Mouse (Mus musculus) heart, adult 2 months (tissue): Measurements from ENCODE around the gene Ssh1. TPM values are rescaled to one million over a fixed set of nuclear protein-coding genes. Genes with fewer than 3 reads are reported as not detected.
A peak's percentile ranks its signal among the peaks of the same experiment; 100 is the strongest.

Source experiments
- DNase-seq, 2 experiments: peaks; one replicate each; pipeline ENCODE4 v3.0.0; 2021
- H3K27ac ChIP-seq: fragments of 200-600 bp; 2 replicates; pipeline ENCODE4 v1.8.1; 2022
- H3K27me3 ChIP-seq: fragments of 200-500 bp; 2 replicates; pipeline ENCODE4 v1.6.1; 2012; ENCODE audit warnings: mild to moderate bottlenecking, low read length, inconsistent platforms, mixed read lengths; ENCODE audit not compliant: control insufficient read depth, insufficient read depth
- H3K36me3 ChIP-seq: fragments of 200-500 bp; 2 replicates; pipeline ENCODE4 v1.6.1; 2012; ENCODE audit warnings: low read length, inconsistent platforms; ENCODE audit not compliant: control insufficient read depth, insufficient read depth
- H3K4me1 ChIP-seq: fragments of 200-500 bp; 2 replicates; pipeline ENCODE4 v1.6.1; 2011; ENCODE audit warnings: low read length; ENCODE audit not compliant: control insufficient read depth, insufficient read depth
- H3K4me3 ChIP-seq: fragments of 200-600 bp; 2 replicates; pipeline ENCODE4 v1.8.1; 2022
- H3K79me2 ChIP-seq: fragments of 200-500 bp; replicated peaks from 2 replicates; pipeline ENCODE4 v1.6.1; 2012; ENCODE audit warnings: mild to moderate bottlenecking, inconsistent platforms, low read length, moderate library complexity, mixed read lengths; ENCODE audit not compliant: control insufficient read depth, insufficient read depth
- H3K9ac ChIP-seq: fragments of 200-500 bp; 2 replicates; pipeline ENCODE4 v1.6.1; 2012; ENCODE audit warnings: low read depth, mild to moderate bottlenecking, control low read depth, inconsistent platforms, low read length, mixed read lengths
- CTCF ChIP-seq: fragments of 200-600 bp; IDR thresholded peaks from 2 replicates; pipeline ENCODE4 v1.8.1; 2022; ENCODE audit warnings: antibody characterized with exemption, mild to moderate bottlenecking, moderate library complexity
- EP300 ChIP-seq: fragments of 200-500 bp; IDR thresholded peaks from 2 replicates; pipeline ENCODE4 v1.6.1; 2011; ENCODE audit warnings: low read depth, low read length, control low read depth; ENCODE audit not compliant: insufficient read depth
- POLR2A ChIP-seq: fragments of 200-500 bp; IDR thresholded peaks from 2 replicates; pipeline ENCODE4 v1.6.1; 2011; ENCODE audit warnings: mild to moderate bottlenecking, low read depth, low read length, control low read depth; ENCODE audit not compliant: insufficient read depth
- WGBS: fragments of 180-500 bp; shearing (Covaris S2); methylation state at CpG from one replicate; pipeline ENCODE4 v1.1.7; 2018; 5-methylcytosine and 5-hydroxymethylcytosine counted together
- intact Hi-C: fragments of 180-260 bp; cut with DNase I; formaldehyde crosslinking; loops from one replicate; pipeline ENCODE4 v1.15.1; 2025
- polyA plus RNA-seq: library from polyadenylated mRNA; depleted of rRNA; stranded (reverse); fragments of >200 nt; gene quantifications from 2 replicates; pipeline ENCODE4 v1.2.3, GENCODE M21; 2012
- total RNA-seq, 2 experiments: library from RNA; stranded (reverse); gene quantifications; 2 replicates each; pipeline ENCODE4 v1.2.3; 2021

Gene Ssh1
- total and polyA plus RNA-seq, 3 experiments = 7.4 to 15.2 (median 13.4) TPM

GRCm38 (mm10) chr5:113975538-113976215, 18.0 kb downstream of the Ssh1 start:
- peak overlapping the region; percentile 94 for H3K27ac ChIP-seq
- TF ChIP-seq EP300 = peak; percentile 70; the same call in 1 of the 2 replicates
- TF ChIP-seq POLR2A = no peak
- no peak overlapping the region for H3K4me3 ChIP-seq
- intact Hi-C loops = loop anchor here (1.0 to 2.0 kb wide), 2 partner anchors 11 to 17 kb away; partner anchors contain the start of gene Ssh1
- H3K9ac ChIP-seq = no peak overlapping the region
- WGBS = 19% methylated on average over 9 of the region's 9 CpGs
- H3K27me3 ChIP-seq = no peaks in the 10 kb centered on the region
- H3K36me3 ChIP-seq = peaks cover 2% of the 10 kb centered on the region; the same call in 1 of the 2 replicates
- H3K79me2 ChIP-seq = peaks cover 3% of the 10 kb centered on the region; the same call in 1 of the 2 replicates
- peak; percentile 83 to 86 for DNase-seq
- H3K4me1 ChIP-seq = peaks cover 40% of the 10 kb centered on the region

- intact Hi-C loops = loop anchor here (2.0 kb wide), 1 partner anchor 18 kb away; the partner anchor contains the start of gene Ssh1
- TF ChIP-seq CTCF (no peak), EP300 (no peak), POLR2A (no peak)
- peak overlapping the region; percentile 34 for H3K9ac ChIP-seq
- H3K27ac ChIP-seq = peak overlapping the region; percentile 94
- H3K4me3 ChIP-seq = no peak overlapping the region
- H3K79me2 ChIP-seq = no peaks in the 10 kb centered on the region; the same call in 1 of the 2 replicates
- peaks cover 40% of the 10 kb centered on the region for H3K4me1 ChIP-seq
- no peaks in the 10 kb centered on the region for H3K27me3 ChIP-seq
- no peak for DNase-seq
- 21% methylated on average over 15 of the region's 15 CpGs for WGBS
- peaks cover 2% of the 10 kb centered on the region; the same call in 1 of the 2 replicates for H3K36me3 ChIP-seq
Observed at GRCm38 (mm10) chr5:113974576-113974975, 19.1 kb downstream of the Ssh1 start.

GRCm38 (mm10) chr5:113973790-113974189, 19.9 kb downstream of the Ssh1 start:
- intact Hi-C loops = loop anchor here (2.0 kb wide), 1 partner anchor 19 kb away; the partner anchor contains the start of gene Ssh1
- H3K4me3 ChIP-seq = no peak overlapping the region
- peaks cover 40% of the 10 kb centered on the region for H3K4me1 ChIP-seq
- peaks cover 2% of the 10 kb centered on the region; the same call in 1 of the 2 replicates for H3K36me3 ChIP-seq
- no peaks in the 10 kb centered on the region for H3K27me3 ChIP-seq
- no peak overlapping the region for H3K9ac ChIP-seq
- DNase-seq = no peak
- no peaks in the 10 kb centered on the region; the same call in 1 of the 2 replicates for H3K79me2 ChIP-seq
- H3K27ac ChIP-seq = peak overlapping the region; percentile 94
- TF ChIP-seq CTCF (no peak), EP300 (no peak)
- WGBS = 46% methylated on average over 8 of the region's 8 CpGs

- Histone ChIP-seq H3K4me1 (peaks cover 44% of the 10 kb centered on the region), H3K9ac (peak overlapping the region; percentile 35; the same call in 1 of the 2 replicates), H3K4me3 (peak overlapping the region; percentile 25; the same call in 1 of the 2 replicates), H3K79me2 (no peaks in the 10 kb centered on the region; the same call in 1 of the 2 replicates), H3K27me3 (no peaks in the 10 kb centered on the region), H3K36me3 (peaks cover 2% of the 10 kb centered on the region; the same call in 1 of the 2 replicates), H3K27ac (peak overlapping the region; percentile 94)
- intact Hi-C loops = no loop called here
- DNase-seq = peak; percentile 47 to 49
- TF ChIP-seq EP300 = 0 out of 2 replicates have a peak, but pooled peaks have one; percentile 53
- peak; percentile 25; the same call in 1 of the 2 replicates for TF ChIP-seq POLR2A
- no peak for TF ChIP-seq CTCF
- WGBS = 34% methylated on average over 18 of the region's 18 CpGs
Observed at GRCm38 (mm10) chr5:113972589-113973515, 20.8 kb downstream of the Ssh1 start.

GRCm38 (mm10) chr5:113971434-113971960, 22.2 kb downstream of the Ssh1 start:
- TF ChIP-seq EP300 = no peak
- TF ChIP-seq POLR2A = no peak
- no peak for TF ChIP-seq CTCF
- intact Hi-C loops = no loop called here
- Histone ChIP-seq H3K27ac (peak overlapping the region; percentile 94; the same call in 1 of the 2 replicates), H3K9ac (no peak overlapping the region), H3K27me3 (no peaks in the 10 kb centered on the region), H3K4me1 (peaks cover 34% of the 10 kb centered on the region), H3K79me2 (no peaks in the 10 kb centered on the region; the same call in 1 of the 2 replicates), H3K4me3 (no peak overlapping the region), H3K36me3 (peaks cover 2% of the 10 kb centered on the region; the same call in 1 of the 2 replicates)
- WGBS = 84% methylated on average over 10 of the region's 10 CpGs
- DNase-seq = no peak
